Mouse (Mus musculus): ENCODE results near the gene Flywch1. TPM values are rescaled to one million over a fixed set of nuclear protein-coding genes. Genes with fewer than 3 reads are reported as not detected.

Flywch1 gene
- polyA plus RNA-seq, 1 experiment from 2014 or later = 74.7 TPM

DNA sequence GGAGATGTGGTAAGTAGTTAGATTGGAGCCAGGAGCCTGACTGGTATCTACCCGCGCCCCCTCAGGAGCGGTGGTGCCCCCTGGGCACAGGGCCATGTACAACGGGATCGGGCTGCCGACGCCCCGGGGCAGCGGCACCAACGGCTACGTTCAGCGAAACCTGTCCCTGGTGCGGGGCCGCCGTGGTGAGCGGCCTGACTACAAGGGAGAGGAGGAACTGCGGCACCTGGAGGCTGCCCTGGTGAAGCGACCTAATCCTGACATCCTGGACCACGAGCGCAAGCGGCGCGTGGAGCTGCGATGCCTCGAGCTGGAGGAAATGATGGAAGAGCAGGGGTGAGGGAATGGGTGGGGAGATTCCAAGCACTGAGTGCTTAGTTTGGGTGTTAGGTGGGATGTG, 35.5 kb upstream of the Flywch1 start:
- H3K9ac ChIP-seq (ENCODE audit: low read depth, low read length) = no peak overlapping the region

DNA sequence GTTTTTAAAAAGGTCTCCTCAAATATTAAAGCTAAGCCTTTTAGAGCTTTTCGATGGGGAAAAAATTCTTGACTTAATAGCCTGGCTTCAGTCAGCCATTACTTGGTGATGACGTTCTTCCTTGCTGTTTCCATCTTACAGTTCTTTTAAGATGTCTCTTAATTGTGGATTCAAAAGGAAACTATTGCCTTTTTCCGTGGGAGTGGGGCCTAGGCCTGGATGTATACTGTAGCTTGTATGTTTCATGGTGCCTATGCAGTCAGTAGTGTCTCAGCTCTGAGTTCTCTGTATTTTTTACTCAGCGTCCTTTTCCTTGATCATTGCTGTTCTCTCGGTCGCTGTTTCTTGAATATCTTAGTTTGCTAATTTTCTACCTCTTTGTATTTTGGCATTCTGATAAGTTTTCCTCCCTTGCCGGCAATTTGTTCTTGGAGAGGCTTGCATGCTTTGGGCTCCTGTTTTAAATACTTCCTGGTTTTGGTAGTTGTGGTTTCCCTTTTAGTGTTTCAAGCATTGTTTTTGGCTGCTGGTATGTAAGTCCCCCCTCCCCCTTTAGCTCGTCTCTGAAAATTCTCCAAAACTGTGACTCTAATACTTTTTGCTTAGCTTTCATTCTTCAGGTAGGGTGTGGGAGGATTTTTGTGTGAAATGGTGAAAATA, 33.2 kb upstream of the Flywch1 start:
- peak overlapping the region; percentile 97; the same call in 1 of the 2 replicates for H3K27ac ChIP-seq

More for the DNA sequence above, 35.5 kb upstream of the Flywch1 start:
- no peaks in the 10 kb centered on the region for H3K27me3 ChIP-seq (ENCODE audit: insufficient read depth, low read length)
- H3K9me3 ChIP-seq (replicated peaks; ENCODE audit: low read length) = no peaks in the 10 kb centered on the region
- peak; percentile 63 for TF ChIP-seq CTCF (IDR thresholded peaks at IDR 0.05; ENCODE audit: low read depth)
- H3K36me3 ChIP-seq (ENCODE audit: insufficient read depth, low read length) = peaks cover 36% of the 10 kb centered on the region
- 48% methylated on average over 25 of the region's 25 CpGs for whole genome bisulfite sequencing
- H3K4me2 ChIP-seq (ENCODE audit: low read length) = peak overlapping the region; percentile 82
- peak overlapping the region; percentile 16; the same call in 1 of the 2 replicates for H3K4me3 ChIP-seq (replicated peaks; ENCODE audit: low read depth, low read length)
- peak; percentile 61 for DNase-seq (ENCODE audit: low spot score)
- no peak for ATAC-seq (replicated peaks; ENCODE audit: low FRiP score, low read depth)
- H3K27ac ChIP-seq = peak overlapping the region; percentile 47; the same call in 1 of the 2 replicates
- H3K4me1 ChIP-seq (replicated peaks; ENCODE audit: insufficient read depth, low read length) = peaks cover 18% of the 10 kb centered on the region; the same call in 1 of the 2 replicates

DNA sequence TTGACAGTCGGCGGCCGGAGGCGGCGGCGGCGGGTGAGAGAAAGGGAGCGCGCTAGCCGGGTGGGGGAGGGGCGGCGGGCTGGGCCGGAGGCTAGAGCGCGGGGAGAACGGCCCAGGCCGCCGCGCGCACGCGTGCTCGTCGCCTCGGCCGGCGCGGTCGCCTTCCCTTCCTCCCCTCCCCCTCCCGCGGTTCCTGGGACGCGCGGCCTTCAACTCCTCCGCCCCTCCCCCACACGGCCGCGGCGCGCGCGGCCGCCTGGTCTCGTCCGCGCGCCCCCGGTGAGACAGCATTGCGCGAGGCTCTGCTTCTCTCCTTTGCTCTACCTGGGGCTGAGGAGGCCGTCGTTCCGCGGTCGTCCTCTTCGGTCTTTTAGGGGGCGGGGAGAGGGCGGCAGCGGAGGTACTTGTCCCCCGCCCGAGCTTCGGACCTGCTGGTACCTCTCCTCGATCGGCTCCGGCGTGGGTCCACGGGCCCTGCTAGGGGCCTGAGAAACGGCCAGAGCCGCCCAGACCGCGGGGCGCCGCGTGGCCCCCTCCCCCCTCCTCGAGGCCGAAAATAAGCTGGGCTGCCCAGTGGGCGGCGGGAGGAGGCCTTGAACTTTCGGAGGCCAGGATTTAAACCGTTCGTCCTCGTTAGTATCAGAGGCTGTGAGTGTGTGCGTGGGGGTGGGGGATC, 32.1 kb upstream of the Flywch1 start:
- ATAC-seq (replicated peaks; ENCODE audit: low FRiP score, low read depth) (peak; percentile 61), DNase-seq (ENCODE audit: low spot score) (peak; percentile 81)
- under 1% methylated on average over 40 of the region's 83 CpGs for WGBS
- H3K27me3 ChIP-seq (ENCODE audit: insufficient read depth, low read length) = no peaks in the 10 kb centered on the region
- H3K36me3 ChIP-seq (ENCODE audit: insufficient read depth, low read length) = peaks cover 9% of the 10 kb centered on the region; the same call in 1 of the 2 replicates
- no peaks in the 10 kb centered on the region for H3K9me3 ChIP-seq (replicated peaks; ENCODE audit: low read length)
- peak overlapping the region; percentile 97 for H3K27ac ChIP-seq
- peak overlapping the region; percentile 95 for H3K9ac ChIP-seq (ENCODE audit: low read depth, low read length)
- H3K4me3 ChIP-seq (replicated peaks; ENCODE audit: low read depth, low read length) = peak overlapping the region; percentile 98
- no peak for TF ChIP-seq CTCF (IDR thresholded peaks at IDR 0.05; ENCODE audit: low read depth)
- H3K4me1 ChIP-seq (replicated peaks; ENCODE audit: insufficient read depth, low read length) = peaks cover 18% of the 10 kb centered on the region; the same call in 1 of the 2 replicates
- H3K4me2 ChIP-seq (ENCODE audit: low read length) = peak overlapping the region; percentile 82

More for the DNA sequence above, 33.2 kb upstream of the Flywch1 start:
- H3K9me3 ChIP-seq (replicated peaks; ENCODE audit: low read length) = no peaks in the 10 kb centered on the region
- no peak for TF ChIP-seq CTCF (IDR thresholded peaks at IDR 0.05; ENCODE audit: low read depth)
- H3K4me3 ChIP-seq (replicated peaks; ENCODE audit: low read depth, low read length) = peak overlapping the region; percentile 98
- peak overlapping the region; percentile 95; the same call in 1 of the 2 replicates for H3K9ac ChIP-seq (ENCODE audit: low read depth, low read length)
- H3K4me2 ChIP-seq (ENCODE audit: low read length) = peak overlapping the region; percentile 82
- ATAC-seq (replicated peaks; ENCODE audit: low FRiP score, low read depth) (no peak), DNase-seq (ENCODE audit: low spot score) (peak; percentile 49)
- peaks cover 18% of the 10 kb centered on the region; the same call in 1 of the 2 replicates for H3K4me1 ChIP-seq (replicated peaks; ENCODE audit: insufficient read depth, low read length)
- 1% methylated on average over 8 of the region's 8 CpGs for WGBS
- peaks cover 19% of the 10 kb centered on the region for H3K36me3 ChIP-seq (ENCODE audit: insufficient read depth, low read length)
- H3K27me3 ChIP-seq (ENCODE audit: insufficient read depth, low read length) = no peaks in the 10 kb centered on the region

DNA sequence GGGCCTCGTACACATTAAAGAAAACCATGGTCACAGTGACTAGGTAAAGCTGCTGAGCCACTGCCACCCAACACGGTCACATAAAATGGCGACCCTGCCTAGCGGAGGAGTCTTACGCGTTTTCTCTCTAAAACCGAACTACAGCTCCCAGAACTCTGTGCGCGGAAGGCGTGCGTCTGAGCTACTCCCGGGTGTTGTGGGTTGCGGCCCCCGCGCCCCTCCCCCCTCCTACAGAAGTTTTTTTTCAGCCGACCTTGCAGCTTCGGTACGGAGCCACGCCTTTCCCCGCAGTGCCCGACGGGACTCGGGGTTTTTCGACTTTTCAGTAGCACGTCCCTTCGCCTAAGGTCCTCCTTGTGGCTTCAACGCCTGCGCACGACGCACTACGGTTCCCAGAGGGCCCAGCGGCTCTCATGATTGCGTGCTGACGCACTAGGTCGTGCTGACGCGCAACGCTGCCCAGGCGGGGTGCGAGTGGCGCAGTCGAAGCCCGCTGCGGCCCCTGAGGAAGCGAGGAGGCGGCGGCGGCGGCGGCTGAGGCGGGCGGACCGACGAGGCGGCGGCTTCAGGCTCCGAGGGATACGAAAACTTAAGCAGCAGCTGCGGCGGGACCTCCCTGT, 31.5 kb upstream of the Flywch1 start:
- Histone ChIP-seq H3K36me3 (ENCODE audit: insufficient read depth, low read length) (peaks cover 3% of the 10 kb centered on the region; the same call in 1 of the 2 replicates), H3K4me2 (ENCODE audit: low read length) (peak overlapping the region; percentile 82), H3K9me3 (replicated peaks; ENCODE audit: low read length) (no peaks in the 10 kb centered on the region), H3K9ac (ENCODE audit: low read depth, low read length) (peak overlapping the region; percentile 95), H3K27ac (peak overlapping the region; percentile 97), H3K27me3 (ENCODE audit: insufficient read depth, low read length) (no peaks in the 10 kb centered on the region), H3K4me3 (replicated peaks; ENCODE audit: low read depth, low read length) (peak overlapping the region; percentile 98), H3K4me1 (replicated peaks; ENCODE audit: insufficient read depth, low read length) (peaks cover 18% of the 10 kb centered on the region; the same call in 1 of the 2 replicates)
- ATAC-seq (replicated peaks; ENCODE audit: low FRiP score, low read depth) = peak; percentile 98
- TF ChIP-seq CTCF (IDR thresholded peaks at IDR 0.05; ENCODE audit: low read depth) = no peak
- peak; percentile 100 for DNase-seq (ENCODE audit: low spot score)
- WGBS = 4% methylated on average over 59 of the region's 60 CpGs

DNA sequence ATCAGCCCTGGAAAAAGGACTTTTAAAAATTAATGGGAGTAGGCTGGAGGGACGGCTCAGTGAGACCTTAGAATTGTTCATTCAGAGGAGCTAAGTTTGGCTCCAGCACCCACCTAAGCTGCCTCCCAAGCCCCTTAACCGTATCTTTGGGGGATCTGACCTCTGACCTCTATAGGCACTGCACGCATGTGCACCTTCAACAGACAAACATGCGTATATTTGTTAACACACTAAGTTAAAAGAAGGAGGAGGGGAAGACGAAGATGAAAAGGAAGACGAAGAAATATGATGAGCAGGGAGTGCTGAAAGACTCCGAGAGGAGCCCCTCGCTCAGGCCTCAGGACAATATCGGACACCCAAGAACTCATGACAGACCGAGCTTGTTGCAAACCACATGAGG, 30.2 kb upstream of the Flywch1 start:
- peaks cover 10% of the 10 kb centered on the region; the same call in 1 of the 2 replicates for H3K4me1 ChIP-seq (replicated peaks; ENCODE audit: insufficient read depth, low read length)
- no peak for TF ChIP-seq CTCF (IDR thresholded peaks at IDR 0.05; ENCODE audit: low read depth)
- no peaks in the 10 kb centered on the region for H3K9me3 ChIP-seq (replicated peaks; ENCODE audit: low read length)
- no peak overlapping the region for H3K4me2 ChIP-seq (ENCODE audit: low read length)
- no peak overlapping the region for H3K4me3 ChIP-seq (replicated peaks; ENCODE audit: low read depth, low read length)
- H3K27ac ChIP-seq = no peak overlapping the region
- no peaks in the 10 kb centered on the region for H3K36me3 ChIP-seq (ENCODE audit: insufficient read depth, low read length)
- 93% methylated on average over 10 of the region's 10 CpGs for whole genome bisulfite sequencing
- no peak for DNase-seq (ENCODE audit: low spot score)
- H3K27me3 ChIP-seq (ENCODE audit: insufficient read depth, low read length) = no peaks in the 10 kb centered on the region
- no peak for ATAC-seq (replicated peaks; ENCODE audit: low FRiP score, low read depth)
- no peak overlapping the region for H3K9ac ChIP-seq (ENCODE audit: low read depth, low read length)

DNA sequence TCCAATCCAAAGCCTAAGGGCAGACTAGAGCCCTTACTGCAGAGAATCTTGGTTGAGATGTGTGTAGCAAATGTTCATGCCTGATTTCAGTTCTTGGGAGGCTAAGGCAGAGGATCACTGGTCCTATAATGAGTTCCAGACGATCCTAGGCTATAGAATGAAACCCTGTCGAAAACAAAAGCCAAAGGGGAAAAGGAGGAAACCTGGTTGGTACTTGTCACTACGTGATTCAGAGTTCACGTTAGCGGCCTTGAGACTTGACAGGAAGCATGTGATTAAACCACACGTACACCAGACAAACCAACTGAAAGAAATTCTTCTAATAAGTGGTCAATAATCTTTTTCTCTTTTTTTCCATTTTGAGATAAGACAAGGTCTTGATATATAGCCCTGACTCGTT, 25.9 kb upstream of the Flywch1 start:
- Histone ChIP-seq H3K4me1 (replicated peaks; ENCODE audit: insufficient read depth, low read length) (no peaks in the 10 kb centered on the region), H3K27me3 (ENCODE audit: insufficient read depth, low read length) (no peaks in the 10 kb centered on the region), H3K4me3 (replicated peaks; ENCODE audit: low read depth, low read length) (no peak overlapping the region), H3K9me3 (replicated peaks; ENCODE audit: low read length) (no peaks in the 10 kb centered on the region), H3K27ac (no peak overlapping the region), H3K4me2 (ENCODE audit: low read length) (no peak overlapping the region), H3K9ac (ENCODE audit: low read depth, low read length) (no peak overlapping the region), H3K36me3 (ENCODE audit: insufficient read depth, low read length) (no peaks in the 10 kb centered on the region)
- no peak for DNase-seq (ENCODE audit: low spot score)
- ATAC-seq (replicated peaks; ENCODE audit: low FRiP score, low read depth) = no peak
- WGBS = 73% methylated on average over 7 of the region's 7 CpGs
- TF ChIP-seq CTCF (IDR thresholded peaks at IDR 0.05; ENCODE audit: low read depth) = no peak
